Mouse (Mus musculus) liver, embryonic 15.5 days (tissue): ENCODE data around the gene Man2a1. TPM values are rescaled to one million over a fixed set of nuclear protein-coding genes. Genes with fewer than 3 reads are reported as not detected.

ENCODE experiments used
- ATAC-seq: fragments of 200-750 bp; cut with Nextera tagmentation; 2 replicates; pipeline ENCODE4 v1.8.0; 2017; ENCODE audit warnings: moderate number of reproducible peaks, mild to moderate bottlenecking, moderate library complexity; ENCODE audit not compliant: insufficient read depth
- H3K27ac ChIP-seq: fragments of 300-500 bp; sonication (generic); replicated peaks from 2 replicates; pipeline ENCODE4 v1.5.1; 2015; ENCODE audit warnings: mild to moderate bottlenecking, inconsistent platforms
- H3K27me3 ChIP-seq: fragments of 300-500 bp; sonication (generic); 2 replicates; pipeline ENCODE4 v1.6.1; 2015; ENCODE audit warnings: mild to moderate bottlenecking, inconsistent platforms
- H3K36me3 ChIP-seq: fragments of 300-500 bp; sonication (generic); replicated peaks from 2 replicates; pipeline ENCODE4 v1.6.1; 2015; ENCODE audit warnings: moderate library complexity, mild to moderate bottlenecking, inconsistent platforms
- H3K4me1 ChIP-seq: fragments of 300-500 bp; sonication (generic); replicated peaks from 2 replicates; pipeline ENCODE4 v1.6.1; 2015; ENCODE audit warnings: inconsistent platforms
- H3K4me2 ChIP-seq: fragments of 300-500 bp; sonication (generic); 2 replicates; pipeline ENCODE4 v1.6.1; 2015; ENCODE audit warnings: moderate library complexity, mild to moderate bottlenecking, inconsistent platforms
- H3K4me3 ChIP-seq: fragments of 300-500 bp; sonication (generic); replicated peaks from 2 replicates; pipeline ENCODE4 v1.5.1; 2015; ENCODE audit warnings: mild to moderate bottlenecking, inconsistent platforms
- H3K9ac ChIP-seq: fragments of 300-500 bp; sonication (generic); 2 replicates; pipeline ENCODE4 v1.6.1; 2015; ENCODE audit warnings: moderate library complexity, mild to moderate bottlenecking, inconsistent platforms
- H3K9me3 ChIP-seq: fragments of 300-500 bp; sonication (generic); replicated peaks from 2 replicates; pipeline ENCODE4 v1.6.1; 2016; ENCODE audit warnings: inconsistent platforms
- WGBS: fragments of 180-500 bp; shearing (Covaris S2); methylation state at CpG from one replicate; pipeline ENCODE4 v1.1.7; 2015; ENCODE audit warnings: mixed read lengths; ENCODE audit not compliant: insufficient replicate concordance; 5-methylcytosine and 5-hydroxymethylcytosine counted together
- polyA plus RNA-seq: library from polyadenylated mRNA; unstranded; fragments of >200 nt; fragmentation: Nextera tagmentation; extraction: Ambion mirVana; gene quantifications from 2 replicates; pipeline ENCODE4 v1.2.1, GENCODE M21; 2015

Gene Man2a1
- polyA plus RNA-seq, 1 experiment from 2014 or later = 5.0 TPM

- WGBS = 65% methylated on average over 18 of the region's 18 CpGs
- Histone ChIP-seq H3K4me3 (no peak overlapping the region), H3K27ac (no peak overlapping the region), H3K36me3 (no peaks in the 10 kb centered on the region), H3K9ac (no peak overlapping the region), H3K4me1 (no peaks in the 10 kb centered on the region), H3K9me3 (no peaks in the 10 kb centered on the region), H3K27me3 (no peaks in the 10 kb centered on the region), H3K4me2 (no peak overlapping the region)
- no peak for ATAC-seq
These were observed 180.4 kb downstream of the Man2a1 start for GRCm38 (mm10) chr17:64780753-64781490.

DNA sequence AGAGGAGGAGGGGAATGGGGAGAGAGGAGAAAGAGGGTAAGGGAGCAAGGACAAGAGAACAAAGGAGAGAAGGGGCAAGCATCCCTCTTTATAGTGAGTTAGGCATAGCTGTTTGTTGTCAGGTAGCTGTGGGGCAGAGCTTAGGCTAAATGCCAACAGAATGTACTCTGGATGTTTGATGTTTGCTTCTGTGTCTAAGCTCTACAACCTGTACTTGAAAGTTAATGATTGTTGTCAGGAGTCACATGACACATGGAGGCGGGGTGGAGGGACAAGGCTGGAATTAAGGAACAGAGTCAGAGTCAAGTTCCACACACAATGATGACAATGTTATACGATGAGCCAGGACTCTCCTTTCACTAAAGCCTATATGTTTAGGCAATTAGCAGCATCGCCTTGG is 181.8 kb downstream of the Man2a1 start:
- no peaks in the 10 kb centered on the region for H3K9me3 ChIP-seq
- no peaks in the 10 kb centered on the region for H3K4me1 ChIP-seq
- no peak overlapping the region for H3K4me3 ChIP-seq
- H3K27ac ChIP-seq = no peak overlapping the region
- no peaks in the 10 kb centered on the region for H3K27me3 ChIP-seq
- no peaks in the 10 kb centered on the region for H3K36me3 ChIP-seq
- no peak overlapping the region for H3K4me2 ChIP-seq
- WGBS = 67% methylated on average over 3 of the region's 3 CpGs
- no peak overlapping the region for H3K9ac ChIP-seq
- peak; percentile 72 for ATAC-seq

DNA sequence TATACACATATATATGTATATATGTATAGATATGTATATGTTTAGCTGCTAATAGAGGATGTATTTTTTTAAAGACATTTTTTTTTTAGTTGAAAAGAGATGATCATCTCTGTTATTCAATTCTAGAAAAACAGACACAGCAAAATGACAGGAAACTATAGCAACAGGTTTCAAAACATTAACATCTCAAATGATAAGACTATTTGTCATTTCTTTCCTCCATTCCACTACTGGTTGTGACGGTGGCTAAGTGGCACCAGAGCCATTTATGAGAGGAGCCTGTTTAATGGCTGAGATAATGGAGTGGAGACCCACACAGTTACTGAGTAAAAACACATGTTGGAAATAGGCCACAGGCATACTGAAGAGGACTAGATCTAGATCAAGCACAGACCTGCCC is 185.4 kb downstream of the Man2a1 start:
- no peak overlapping the region for H3K4me3 ChIP-seq
- no peaks in the 10 kb centered on the region for H3K27me3 ChIP-seq
- H3K9ac ChIP-seq = no peak overlapping the region
- H3K36me3 ChIP-seq = no peaks in the 10 kb centered on the region
- H3K4me2 ChIP-seq = no peak overlapping the region
- no peaks in the 10 kb centered on the region for H3K4me1 ChIP-seq
- no peaks in the 10 kb centered on the region for H3K9me3 ChIP-seq
- no peak overlapping the region for H3K27ac ChIP-seq
- no peak for ATAC-seq
- 47% methylated on average over 1 of the region's 1 CpGs for WGBS

DNA sequence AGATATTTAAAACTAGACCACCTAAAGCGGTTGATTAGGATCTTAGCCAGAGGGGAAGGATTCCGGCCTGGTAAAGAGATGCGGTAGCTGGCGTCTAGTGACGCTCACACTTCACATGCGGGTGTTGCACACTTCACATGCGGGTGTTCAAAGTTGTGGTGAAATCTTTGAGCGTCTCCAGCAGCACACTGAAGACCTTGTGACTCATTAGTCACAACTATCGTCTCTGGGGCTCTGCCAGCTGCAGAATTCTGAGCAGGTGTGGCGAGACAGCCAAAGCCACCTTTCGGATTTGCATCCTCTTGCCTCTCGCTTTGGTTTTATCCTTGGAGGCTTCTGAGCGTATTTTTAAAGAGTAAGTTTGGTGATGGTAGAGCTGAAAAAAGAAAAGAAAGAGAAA is 187.8 kb downstream of the Man2a1 start:
- Histone ChIP-seq H3K9me3 (no peaks in the 10 kb centered on the region), H3K4me3 (no peak overlapping the region), H3K9ac (no peak overlapping the region), H3K27ac (no peak overlapping the region), H3K36me3 (no peaks in the 10 kb centered on the region), H3K27me3 (no peaks in the 10 kb centered on the region), H3K4me1 (no peaks in the 10 kb centered on the region), H3K4me2 (no peak overlapping the region)
- ATAC-seq = no peak
- 72% methylated on average over 13 of the region's 13 CpGs for whole genome bisulfite sequencing

GRCm38 (mm10) chr17:64789175-64789574 is 188.6 kb downstream of the Man2a1 start:
- no peaks in the 10 kb centered on the region for H3K27me3 ChIP-seq
- H3K9me3 ChIP-seq = no peaks in the 10 kb centered on the region
- whole genome bisulfite sequencing = 57% methylated on average over 3 of the region's 3 CpGs
- no peak overlapping the region for H3K4me2 ChIP-seq
- no peaks in the 10 kb centered on the region for H3K36me3 ChIP-seq
- H3K9ac ChIP-seq = no peak overlapping the region
- H3K27ac ChIP-seq = no peak overlapping the region
- ATAC-seq = no peak
- H3K4me1 ChIP-seq = no peaks in the 10 kb centered on the region
- no peak overlapping the region for H3K4me3 ChIP-seq

GRCm38 (mm10) chr17:64792076-64792475 is 191.5 kb downstream of the Man2a1 start:
- Histone ChIP-seq H3K4me3 (no peak overlapping the region), H3K36me3 (no peaks in the 10 kb centered on the region), H3K4me1 (no peaks in the 10 kb centered on the region), H3K9me3 (no peaks in the 10 kb centered on the region), H3K27me3 (no peaks in the 10 kb centered on the region), H3K4me2 (no peak overlapping the region), H3K27ac (no peak overlapping the region), H3K9ac (no peak overlapping the region)
- WGBS = 63% methylated on average over 3 of the region's 3 CpGs
- ATAC-seq = no peak

DNA sequence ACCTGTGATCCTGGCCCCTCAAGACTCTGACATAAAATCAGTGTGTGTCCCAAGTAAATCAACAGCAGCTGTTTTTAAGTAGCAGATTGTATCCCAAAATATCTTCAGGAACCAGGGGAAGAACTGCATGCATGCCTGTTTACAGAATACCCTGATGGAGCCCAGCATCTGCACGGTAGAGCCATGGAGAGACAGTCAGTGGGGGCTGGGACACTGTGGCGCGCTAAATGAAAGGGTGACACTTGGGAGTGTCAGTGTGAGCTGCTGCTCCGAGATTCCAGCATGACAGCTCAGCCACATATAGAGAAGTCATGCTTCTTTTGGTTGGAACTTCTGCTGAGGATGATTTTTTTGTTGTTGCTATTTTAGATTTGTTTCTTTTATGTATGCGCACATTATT is 192.1 kb downstream of the Man2a1 start:
- no peaks in the 10 kb centered on the region for H3K4me1 ChIP-seq
- H3K9me3 ChIP-seq = no peaks in the 10 kb centered on the region
- no peak overlapping the region for H3K4me2 ChIP-seq
- no peaks in the 10 kb centered on the region for H3K27me3 ChIP-seq
- H3K9ac ChIP-seq = no peak overlapping the region
- no peak overlapping the region for H3K27ac ChIP-seq
- ATAC-seq = no peak
- 60% methylated on average over 5 of the region's 5 CpGs for WGBS
- H3K36me3 ChIP-seq = no peaks in the 10 kb centered on the region
- no peak overlapping the region for H3K4me3 ChIP-seq

DNA sequence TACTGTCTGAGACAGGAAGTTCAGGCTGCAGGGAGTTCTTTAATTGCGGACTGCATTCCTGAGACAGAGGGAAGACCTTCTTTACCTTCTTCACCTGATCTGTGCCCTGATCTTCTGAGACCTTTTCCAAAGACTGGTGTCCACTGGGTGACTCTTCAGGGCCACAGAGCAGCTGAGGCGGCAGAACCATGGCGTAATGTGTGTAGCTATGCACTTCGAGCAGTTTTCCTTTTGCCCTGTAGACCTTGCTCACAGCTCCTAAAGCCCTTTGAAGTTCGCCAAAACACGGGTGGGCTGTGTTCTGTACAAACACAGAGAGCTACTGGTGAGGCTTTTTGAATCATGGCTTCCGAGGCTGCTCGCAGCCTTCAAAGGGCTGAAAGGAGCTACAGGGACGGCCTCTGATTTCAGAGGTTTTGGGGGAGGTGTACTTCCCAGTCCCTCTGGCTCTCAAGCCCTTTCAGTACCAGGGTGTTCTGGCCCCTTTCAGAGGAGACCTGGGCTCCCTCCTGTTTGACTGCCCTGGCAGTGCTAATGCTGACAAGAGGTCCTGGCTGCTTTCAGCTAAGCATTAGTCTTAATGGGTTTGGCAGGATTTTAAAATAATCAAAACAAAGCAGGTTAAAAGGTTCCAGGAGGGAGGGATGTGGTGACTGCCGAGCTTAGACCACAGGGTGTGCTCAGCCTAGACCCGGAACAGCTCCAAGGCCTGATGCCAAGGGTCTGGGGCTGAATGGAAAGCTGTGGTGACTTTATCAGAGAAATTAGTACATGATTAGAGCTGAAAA is 201.8 kb downstream of the Man2a1 start:
- H3K4me2 ChIP-seq = no peak overlapping the region
- no peaks in the 10 kb centered on the region for H3K9me3 ChIP-seq
- ATAC-seq = no peak
- no peak overlapping the region for H3K4me3 ChIP-seq
- H3K9ac ChIP-seq = no peak overlapping the region
- no peak overlapping the region for H3K27ac ChIP-seq
- no peaks in the 10 kb centered on the region for H3K4me1 ChIP-seq
- no peaks in the 10 kb centered on the region for H3K27me3 ChIP-seq
- H3K36me3 ChIP-seq = no peaks in the 10 kb centered on the region
- 54% methylated on average over 11 of the region's 11 CpGs for WGBS

- Histone ChIP-seq H3K9me3 (no peaks in the 10 kb centered on the region), H3K27ac (no peak overlapping the region), H3K36me3 (no peaks in the 10 kb centered on the region), H3K4me3 (no peak overlapping the region), H3K9ac (no peak overlapping the region), H3K27me3 (no peaks in the 10 kb centered on the region), H3K4me1 (no peaks in the 10 kb centered on the region), H3K4me2 (no peak overlapping the region)
- ATAC-seq = no peak
- 61% methylated on average over 7 of the region's 7 CpGs for WGBS
These were observed 202.4 kb downstream of the Man2a1 start for GRCm38 (mm10) chr17:64802956-64803275.
